Mouse (Mus musculus) gastrocnemius, adult 18-20 months (tissue): ENCODE data around the gene Mitd1. TPM values are rescaled to one million over a fixed set of nuclear protein-coding genes. Genes with fewer than 3 reads are reported as not detected.

Experiments
- DNase-seq: peaks from one replicate; pipeline ENCODE4 v3.0.0; 2021; ENCODE audit warnings: low spot score
- total RNA-seq, 2 experiments: library from RNA; stranded (reverse); gene quantifications; 2 replicates each; pipeline ENCODE4 v1.2.3; 2021

Mitd1 gene
- total RNA-seq, 2 experiments from 2014 or later, result 0.71 to 1.4 TPM

DNA sequence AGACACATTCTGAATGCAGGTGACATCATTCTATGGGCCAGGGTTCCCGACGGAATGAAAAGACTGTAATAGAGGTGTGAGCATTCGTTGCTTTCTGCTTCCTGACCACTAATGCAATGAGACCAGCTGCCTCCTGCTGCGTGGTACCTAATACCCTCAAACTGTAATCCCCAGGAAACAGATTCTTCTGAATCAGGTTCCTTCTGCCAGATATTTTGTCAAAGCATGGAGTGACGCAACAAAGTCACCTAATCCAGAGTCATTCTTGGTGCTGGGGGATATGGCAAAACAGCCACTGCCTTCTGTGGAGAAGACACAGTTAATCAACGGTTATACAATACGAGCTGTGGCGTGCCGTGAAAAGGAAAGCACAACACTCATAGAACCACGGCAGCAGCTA, 21.6 kb downstream of the Mitd1 start:
- no peak for DNase-seq

DNA sequence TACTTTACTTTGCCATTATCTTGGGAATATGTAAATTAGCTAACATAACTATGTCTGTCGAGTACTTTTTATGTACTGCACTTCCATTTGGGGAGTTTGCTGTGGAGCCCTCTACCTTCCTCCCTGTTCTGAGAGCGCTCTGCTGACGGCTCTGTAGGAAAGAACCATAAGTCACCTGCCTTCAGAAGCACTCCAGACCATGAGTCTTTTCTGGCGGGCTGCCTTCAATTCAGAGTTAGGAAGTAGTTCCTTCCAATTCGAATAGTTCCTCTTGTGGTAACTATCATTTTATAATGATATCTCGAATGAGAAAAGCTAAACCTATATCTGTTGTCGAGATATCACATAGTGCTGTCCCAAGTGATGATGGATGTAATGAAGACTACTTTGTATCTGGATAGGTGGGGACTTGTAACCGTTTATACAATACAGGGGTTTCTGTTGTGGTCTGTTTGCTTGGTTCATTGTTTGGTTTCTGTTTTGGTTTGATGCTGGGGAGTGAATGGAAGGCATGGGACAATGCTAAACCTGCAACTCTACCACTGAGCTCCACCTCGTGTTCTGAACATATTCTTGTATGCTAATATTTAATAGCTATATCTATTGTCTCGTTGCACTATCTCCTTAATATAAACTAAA, 22.4 kb downstream of the Mitd1 start:
- no peak for DNase-seq

DNA sequence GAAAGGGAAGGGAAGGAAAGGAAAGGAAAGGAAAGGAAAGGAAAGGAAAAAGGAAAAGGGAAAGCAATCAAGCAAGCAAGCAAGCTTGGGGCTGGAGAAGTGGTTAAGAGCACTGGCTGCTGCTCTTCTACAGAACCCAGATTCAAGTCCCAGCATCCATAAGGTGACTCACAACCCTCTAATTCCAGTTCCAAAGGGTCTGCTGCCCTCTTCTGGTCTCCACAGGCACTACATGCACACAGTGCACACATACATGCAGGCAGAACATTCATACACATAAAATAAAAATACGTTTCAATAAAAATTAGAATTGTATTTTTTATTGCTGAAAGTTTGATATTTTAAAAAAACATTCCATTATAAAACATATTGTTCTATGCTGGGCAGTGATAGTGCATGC, 23.2 kb downstream of the Mitd1 start:
- peak; percentile 15 for DNase-seq

DNA sequence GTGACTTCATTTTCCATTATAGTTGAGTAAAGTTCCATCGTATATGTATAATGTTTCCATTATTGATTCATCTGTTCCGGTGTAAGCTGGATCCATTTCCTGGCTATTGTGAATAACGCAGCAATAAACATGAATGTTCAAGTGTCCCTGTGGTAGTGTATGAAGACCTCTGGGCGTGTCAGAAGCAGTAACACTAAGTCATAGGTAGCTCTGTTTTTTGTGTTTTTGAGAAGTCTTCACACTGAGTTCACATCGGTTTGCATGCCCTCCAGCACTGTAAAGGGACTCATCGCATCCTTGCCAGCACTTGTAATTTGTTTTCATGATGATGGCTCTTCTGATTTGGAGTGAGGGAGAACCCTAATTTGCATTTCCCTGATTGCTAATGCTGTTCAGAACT, 23.9 kb downstream of the Mitd1 start, which contains the start of gene Tsga10:
TSS of gene Tsga10 (minus strand) at position 144 of the 400 bp plus-strand sequence.
- no peak for DNase-seq

DNA sequence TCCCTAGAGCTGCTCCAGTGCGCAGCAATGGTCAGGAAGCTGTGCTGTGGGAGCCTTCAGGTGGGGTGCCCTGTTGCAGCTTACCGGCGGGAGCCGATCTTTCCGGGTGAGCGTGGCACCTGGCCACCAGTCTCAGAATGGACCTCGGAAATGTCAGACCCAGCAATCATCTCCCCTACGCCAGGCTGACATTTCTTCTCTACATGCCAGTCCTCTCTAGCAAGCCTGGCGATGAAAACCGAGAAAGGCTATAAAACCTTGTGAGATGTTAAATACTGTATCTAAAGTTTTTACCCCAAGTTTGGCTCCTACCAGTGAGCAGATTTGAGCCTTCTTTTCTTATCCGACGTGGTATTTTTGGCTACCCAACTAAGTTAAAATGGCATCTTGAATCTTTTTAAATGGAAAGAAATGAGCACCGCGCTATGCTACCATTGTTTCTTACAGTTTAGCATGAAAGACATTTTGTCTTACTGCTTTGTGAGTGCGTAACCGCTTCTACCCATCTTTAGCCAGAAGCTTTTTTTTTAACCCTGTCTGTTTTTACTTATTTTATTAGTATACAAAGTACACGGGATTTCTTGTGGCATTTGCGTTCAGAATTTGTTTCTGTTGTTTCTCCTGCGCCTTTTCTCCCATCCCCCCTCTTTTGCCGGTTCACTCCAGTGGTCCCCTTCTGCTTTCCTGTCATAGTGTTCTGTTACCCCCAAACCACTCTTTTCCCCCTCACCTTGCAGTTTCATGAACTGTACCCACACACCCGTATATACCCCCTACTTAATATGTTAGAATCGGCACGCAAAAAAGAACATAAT, 24.6 kb downstream of the Mitd1 start:
- DNase-seq, result no peak

DNA sequence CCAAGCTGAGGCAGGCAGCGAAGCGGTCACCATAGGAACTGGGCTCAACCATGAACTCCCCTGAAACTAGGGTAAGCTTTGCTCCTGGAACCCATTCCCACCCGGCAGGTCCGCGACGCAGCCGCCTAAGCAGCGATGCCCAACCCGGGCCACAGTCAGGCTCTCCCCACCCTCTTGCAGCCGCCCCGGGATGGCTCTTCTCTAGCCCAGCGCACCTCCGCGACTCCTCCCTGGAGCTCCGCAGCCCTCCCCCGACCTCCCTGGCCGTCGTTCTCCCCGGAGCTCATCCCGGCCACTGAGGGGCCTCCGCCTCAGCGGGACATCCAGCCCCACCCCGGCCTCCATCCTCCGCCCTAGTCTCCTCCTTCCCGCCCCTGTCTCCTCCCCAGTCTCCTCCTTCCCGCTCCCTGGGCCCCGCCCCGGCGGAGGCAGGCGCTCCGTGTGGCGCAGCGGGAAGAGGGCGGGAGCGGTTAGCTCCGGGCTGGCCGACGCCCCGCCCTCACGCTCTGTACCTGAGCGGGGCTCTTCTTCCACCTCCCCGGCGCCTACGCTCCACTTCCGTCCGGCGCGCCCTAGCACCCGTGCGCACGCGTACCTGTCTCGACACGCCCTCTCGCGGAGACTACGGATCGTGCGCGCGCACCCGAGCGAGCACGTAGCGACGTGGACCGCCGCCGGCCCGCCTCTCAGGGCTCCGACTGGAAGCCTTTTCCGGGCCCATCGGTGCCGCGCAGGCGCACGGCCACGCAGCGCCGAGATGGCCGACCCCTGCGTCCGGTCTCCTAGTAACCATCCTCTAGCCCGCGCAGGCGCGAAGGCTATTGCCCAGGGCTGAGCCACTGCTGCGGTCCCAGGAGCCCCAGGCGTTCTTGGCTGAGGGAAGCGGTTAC, 25.5 kb downstream of the Mitd1 start:
- DNase-seq, result peak; percentile 99

DNA sequence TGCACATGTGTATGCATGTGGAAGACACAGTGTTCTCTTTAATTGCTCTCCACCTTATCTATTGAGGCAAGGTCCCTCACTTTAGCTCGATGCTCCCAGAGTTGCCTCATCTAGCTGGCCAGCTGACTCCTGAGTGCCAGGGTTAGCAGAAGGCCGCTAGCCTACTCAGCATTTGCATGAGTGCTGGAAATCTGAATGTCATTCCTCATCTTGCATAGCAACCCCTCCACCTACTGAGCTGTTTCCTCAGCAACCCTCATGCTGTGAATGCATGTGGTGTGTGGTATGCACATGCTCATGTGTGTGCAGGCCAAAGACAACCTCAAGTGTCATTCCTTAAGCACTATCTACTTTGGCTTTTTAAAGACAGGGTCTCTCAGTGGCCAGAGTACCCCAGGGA, 39.5 kb downstream of the Mitd1 start:
- DNase-seq, result no peak

GRCm38 (mm10) chr1:37846878-37847277, 43.3 kb downstream of the Mitd1 start:
- DNase-seq, result no peak

- DNase-seq, result no peak
Observed at GRCm38 (mm10) chr1:37831681-37832080, 58.5 kb downstream of the Mitd1 start.

Other genes starting within 250 kb of the Mitd1 start
- gene 2010300C02Rik, start 170.3 kb downstream of the Mitd1 start, total RNA-seq, result under 1 TPM; 0.57 to 0.59 TPM
- gene Tsga10, start 24.0 kb downstream of the Mitd1 start, total RNA-seq, result 1 to 10 TPM; 6.8 to 8.7 TPM
- gene Lipt1, start 18.7 kb downstream of the Mitd1 start, total RNA-seq, result 10 to 100 TPM in 1 of 2 experiments, 1 to 10 TPM in 1; 9.6 to 10.3 TPM
- 100 to 1,000 TPM; 269 to 291 TPM for gene Mrpl30, start 66 bp upstream of the Mitd1 start, total RNA-seq
- not detected for gene Lyg2, start 26.1 kb upstream of the Mitd1 start, total RNA-seq
- gene Lyg1, start 67.3 kb upstream of the Mitd1 start, total RNA-seq, result not detected
- 10 to 100 TPM; 28.9 to 35.5 TPM for gene Txndc9, start 107.5 kb upstream of the Mitd1 start, total RNA-seq
- gene Eif5b, start 107.6 kb upstream of the Mitd1 start, total RNA-seq, result 10 to 100 TPM; 46.7 to 58.9 TPM
- 10 to 100 TPM; 16.3 to 18.4 TPM for gene Rev1, start 239.4 kb upstream of the Mitd1 start, total RNA-seq